Mouse (Mus musculus) CD4-positive helper T cell, adult 2 months (primary cell): ENCODE measurements around the gene Procr.

Experiments used
- DNase-seq: peaks from one replicate; pipeline ENCODE4 v3.0.0-alpha.2; 2012; ENCODE audit warnings: low read depth, missing footprints, low spot score

Procr gene

DNA sequence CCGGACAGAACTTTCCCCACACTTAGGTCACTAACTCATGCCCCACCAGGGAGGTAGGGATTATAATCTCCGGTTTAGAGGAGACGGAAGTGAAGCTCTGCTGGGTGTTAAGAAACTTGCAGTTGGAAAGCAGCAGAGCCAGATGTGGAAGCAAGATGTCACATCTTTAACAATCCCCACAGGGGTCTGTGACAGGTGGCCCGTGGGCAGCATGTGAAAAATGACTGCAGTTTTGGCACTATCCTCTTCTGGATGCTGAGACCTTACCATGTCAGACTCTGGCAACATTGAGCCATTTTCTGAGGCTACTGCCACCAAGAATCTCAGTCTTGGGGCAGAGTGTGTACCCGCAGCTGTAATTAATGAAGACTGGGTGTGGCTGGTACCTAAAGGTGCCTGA, 53.1 kb downstream of the Procr start:
- no peak for DNase-seq
